Mouse (Mus musculus): ENCODE data around the gene Fam71f1. TPM values are rescaled to one million over a fixed set of nuclear protein-coding genes. Genes with fewer than 3 reads are reported as not detected.

Gene Fam71f1
- total RNA-seq (2014; rRNA removed; ENCODE audit: low replicate concordance) (not detected in 2 replicates), polyA plus RNA-seq (2015; fragmentation: Nextera tagmentation; extraction: Ambion mirVana) (0.07 TPM in 1 of 2 replicates, not detected in the other)

DNA sequence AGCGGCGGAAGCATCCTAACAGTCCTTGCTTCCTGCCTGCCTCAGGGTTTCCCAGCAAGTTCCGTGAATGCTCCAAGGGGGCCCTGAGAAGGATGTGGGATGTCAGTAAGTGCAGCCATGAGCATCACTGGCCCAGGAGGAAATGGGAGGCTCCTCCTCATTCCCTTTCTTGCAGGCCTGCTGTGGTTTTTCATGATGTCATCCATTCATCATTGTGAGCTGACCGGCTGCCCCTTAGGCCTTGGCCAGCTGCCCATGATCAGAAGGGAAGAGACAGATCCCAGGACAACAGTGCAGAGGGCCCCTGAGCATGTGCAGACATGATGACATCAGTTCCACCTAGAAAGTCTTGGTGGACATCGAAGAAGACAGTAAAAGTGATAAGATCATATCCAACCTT lies at the start of gene Fam71f1:
Gene Fam71f1, plus strand, starts transcription at position 262 of the 400 bp plus-strand sequence.
- TF ChIP-seq EP300 (IDR thresholded peaks at IDR 0.05; ENCODE audit: low read depth) (no peak), CTCF (IDR thresholded peaks at IDR 0.05; ENCODE audit: low read depth) (no peak)
- Histone ChIP-seq H3K9ac (replicated peaks; ENCODE audit: low read depth, low read length) (no peak within 1 kb of the TSS), H3K27ac (ENCODE audit: low read depth) (no peak within 1 kb of the TSS; the same call in 1 of the 2 replicates), H3K27me3 (ENCODE audit: control insufficient read depth, insufficient read depth, low read length) (no peaks in the 10 kb centered on the region), H3K4me1 (ENCODE audit: control insufficient read depth, insufficient read depth) (0 out of 2 replicates have a peak, but pooled peaks cover 6% of the 10 kb centered on the region), H3K4me3 (ENCODE audit: low read depth, low read length) (no peak within 1 kb of the TSS), H3K4me2 (ENCODE audit: low read depth, low read length) (no peak within 1 kb of the TSS), H3K36me3 (replicated peaks; ENCODE audit: control insufficient read depth, insufficient read depth, low read length) (no peaks in the 10 kb centered on the region), H3K9me3 (replicated peaks; ENCODE audit: control insufficient read depth, low read length) (no peaks in the 10 kb centered on the region)
- ATAC-seq (ENCODE audit: insufficient read depth, low read depth) (peak; percentile 86), DNase-seq (ENCODE audit: low spot score) (peak; percentile 68)
- WGBS = 27% methylated on average over 5 of the region's 5 CpGs

DNA sequence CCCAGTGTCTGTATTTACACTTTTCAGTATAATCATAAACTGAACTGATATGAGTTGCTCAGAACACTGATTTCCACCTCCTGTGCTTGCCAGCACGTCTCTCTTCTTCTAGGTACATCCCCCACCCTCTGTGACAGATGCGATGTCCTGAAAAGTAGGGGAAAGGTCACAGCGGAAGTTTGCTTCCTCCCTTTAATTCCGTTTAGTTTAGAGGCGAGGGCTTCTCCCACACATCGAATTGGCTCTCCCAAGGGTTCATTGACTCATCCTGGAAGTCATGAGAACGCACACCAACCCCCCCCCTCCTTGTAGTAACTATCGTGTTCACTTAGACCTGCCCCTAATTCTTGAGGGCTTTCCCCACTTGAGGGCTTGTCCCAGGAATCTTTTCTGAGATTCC lies 48.0 kb upstream of the Fam71f1 start:
- Histone ChIP-seq H3K27me3 (ENCODE audit: control insufficient read depth, insufficient read depth, low read length) (no peaks in the 10 kb centered on the region), H3K4me3 (ENCODE audit: low read depth, low read length) (peak overlapping the region; percentile 20), H3K4me1 (ENCODE audit: control insufficient read depth, insufficient read depth) (peaks cover 23% of the 10 kb centered on the region; the same call in 1 of the 2 replicates), H3K27ac (ENCODE audit: low read depth) (no peak overlapping the region), H3K9ac (replicated peaks; ENCODE audit: low read depth, low read length) (0 out of 2 replicates have a peak overlapping the region, but pooled peaks have one; percentile 5), H3K4me2 (ENCODE audit: low read depth, low read length) (peak overlapping the region; percentile 52), H3K36me3 (replicated peaks; ENCODE audit: control insufficient read depth, insufficient read depth, low read length) (peaks cover 14% of the 10 kb centered on the region; the same call in 1 of the 2 replicates), H3K9me3 (replicated peaks; ENCODE audit: control insufficient read depth, low read length) (no peaks in the 10 kb centered on the region)
- peak; percentile 60; the same call in 1 of the 2 replicates for TF ChIP-seq EP300 (IDR thresholded peaks at IDR 0.05; ENCODE audit: low read depth)
- TF ChIP-seq CTCF (IDR thresholded peaks at IDR 0.05; ENCODE audit: low read depth) = no peak
- WGBS = 4% methylated on average over 8 of the region's 8 CpGs
- peak; percentile 68 for DNase-seq (ENCODE audit: low spot score)
- ATAC-seq (ENCODE audit: insufficient read depth, low read depth) = no peak

DNA sequence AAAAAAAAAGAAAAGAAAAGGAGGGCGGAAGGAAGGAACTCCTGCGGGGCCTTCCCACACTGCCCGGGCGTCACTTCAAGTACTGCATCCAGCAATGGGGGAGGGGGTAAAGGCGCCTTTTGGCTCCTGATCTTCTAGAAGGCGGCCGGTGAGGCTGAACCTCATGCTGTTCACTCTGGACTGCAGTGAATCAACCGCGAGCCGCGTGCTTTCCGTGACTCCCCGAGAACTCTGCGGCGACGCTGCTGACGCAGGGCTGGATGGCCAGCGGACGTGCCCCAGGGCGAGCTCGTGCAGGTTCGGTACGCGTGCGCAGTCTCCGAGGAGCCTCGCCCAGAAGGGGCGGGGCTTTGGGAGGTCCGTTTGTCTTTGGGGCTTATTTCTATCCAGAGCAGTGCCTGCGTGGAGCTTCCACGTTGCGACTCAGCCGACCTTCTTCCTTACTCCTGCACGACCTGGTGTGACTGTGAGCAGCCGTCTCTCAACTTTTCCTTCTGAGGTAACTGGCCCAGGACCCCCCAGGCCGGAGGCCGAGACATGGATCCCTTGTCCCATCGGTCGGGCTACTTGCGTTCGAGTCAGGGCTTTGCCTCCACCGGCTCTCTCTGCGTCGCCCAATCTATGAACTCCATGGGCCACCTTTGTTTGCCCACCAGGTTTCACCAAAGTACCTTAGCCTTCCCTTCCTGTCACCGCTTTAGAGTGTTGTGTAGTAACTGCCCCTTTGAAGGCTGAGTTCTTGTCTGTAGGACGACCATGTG lies 46.4 kb upstream of the Fam71f1 start, which contains the start of gene Hilpda:
Gene Hilpda, plus strand, starts transcription at position 177 of the 761 bp plus-strand sequence.
- Histone ChIP-seq H3K9ac (replicated peaks; ENCODE audit: low read depth, low read length) (peak within 1 kb of the TSS; percentile 74), H3K36me3 (replicated peaks; ENCODE audit: control insufficient read depth, insufficient read depth, low read length) (peaks cover 14% of the 10 kb centered on the region; the same call in 1 of the 2 replicates), H3K27ac (ENCODE audit: low read depth) (peak within 1 kb of the TSS; percentile 87), H3K4me1 (ENCODE audit: control insufficient read depth, insufficient read depth) (peaks cover 23% of the 10 kb centered on the region; the same call in 1 of the 2 replicates), H3K27me3 (ENCODE audit: control insufficient read depth, insufficient read depth, low read length) (no peaks in the 10 kb centered on the region), H3K9me3 (replicated peaks; ENCODE audit: control insufficient read depth, low read length) (no peaks in the 10 kb centered on the region), H3K4me3 (ENCODE audit: low read depth, low read length) (peak within 1 kb of the TSS; percentile 66), H3K4me2 (ENCODE audit: low read depth, low read length) (peak within 1 kb of the TSS; percentile 68)
- DNase-seq (ENCODE audit: low spot score) (peak; percentile 92), ATAC-seq (ENCODE audit: insufficient read depth, low read depth) (peak; percentile 98)
- under 1% methylated on average over 46 of the region's 46 CpGs for WGBS
- TF ChIP-seq CTCF (IDR thresholded peaks at IDR 0.05; ENCODE audit: low read depth) (no peak), EP300 (IDR thresholded peaks at IDR 0.05; ENCODE audit: low read depth) (no peak)

DNA sequence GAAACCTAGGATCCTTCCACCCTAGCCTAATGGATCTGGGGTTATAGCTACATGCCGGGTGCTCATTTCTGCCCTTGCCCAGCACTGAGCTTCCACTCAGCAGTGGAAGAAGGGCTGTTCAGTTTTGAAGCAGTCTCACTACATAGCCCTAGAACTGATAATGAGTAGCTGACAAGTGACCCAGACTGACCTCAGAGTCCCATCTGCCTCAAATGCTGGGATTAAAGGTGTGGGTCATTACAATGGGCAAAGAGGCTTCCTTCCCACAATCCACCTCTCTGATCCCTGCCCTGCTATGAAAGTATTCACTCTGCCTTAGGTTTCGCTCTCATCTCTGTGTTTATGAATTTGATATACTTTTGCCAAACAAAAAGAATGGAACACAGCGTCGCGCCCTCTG lies 42.2 kb upstream of the Fam71f1 start:
- H3K9me3 ChIP-seq (replicated peaks; ENCODE audit: control insufficient read depth, low read length) = no peaks in the 10 kb centered on the region
- no peak overlapping the region for H3K27ac ChIP-seq (ENCODE audit: low read depth)
- peaks cover 14% of the 10 kb centered on the region; the same call in 1 of the 2 replicates for H3K36me3 ChIP-seq (replicated peaks; ENCODE audit: control insufficient read depth, insufficient read depth, low read length)
- H3K9ac ChIP-seq (replicated peaks; ENCODE audit: low read depth, low read length) = no peak overlapping the region
- 95% methylated on average over 5 of the region's 5 CpGs for WGBS
- no peaks in the 10 kb centered on the region for H3K27me3 ChIP-seq (ENCODE audit: control insufficient read depth, insufficient read depth, low read length)
- no peak overlapping the region for H3K4me3 ChIP-seq (ENCODE audit: low read depth, low read length)
- no peak for TF ChIP-seq EP300 (IDR thresholded peaks at IDR 0.05; ENCODE audit: low read depth)
- no peak for TF ChIP-seq CTCF (IDR thresholded peaks at IDR 0.05; ENCODE audit: low read depth)
- DNase-seq (ENCODE audit: low spot score) (no peak), ATAC-seq (ENCODE audit: insufficient read depth, low read depth) (no peak)
- H3K4me1 ChIP-seq (ENCODE audit: control insufficient read depth, insufficient read depth) = peaks cover 14% of the 10 kb centered on the region; the same call in 1 of the 2 replicates
- no peak overlapping the region for H3K4me2 ChIP-seq (ENCODE audit: low read depth, low read length)

DNA sequence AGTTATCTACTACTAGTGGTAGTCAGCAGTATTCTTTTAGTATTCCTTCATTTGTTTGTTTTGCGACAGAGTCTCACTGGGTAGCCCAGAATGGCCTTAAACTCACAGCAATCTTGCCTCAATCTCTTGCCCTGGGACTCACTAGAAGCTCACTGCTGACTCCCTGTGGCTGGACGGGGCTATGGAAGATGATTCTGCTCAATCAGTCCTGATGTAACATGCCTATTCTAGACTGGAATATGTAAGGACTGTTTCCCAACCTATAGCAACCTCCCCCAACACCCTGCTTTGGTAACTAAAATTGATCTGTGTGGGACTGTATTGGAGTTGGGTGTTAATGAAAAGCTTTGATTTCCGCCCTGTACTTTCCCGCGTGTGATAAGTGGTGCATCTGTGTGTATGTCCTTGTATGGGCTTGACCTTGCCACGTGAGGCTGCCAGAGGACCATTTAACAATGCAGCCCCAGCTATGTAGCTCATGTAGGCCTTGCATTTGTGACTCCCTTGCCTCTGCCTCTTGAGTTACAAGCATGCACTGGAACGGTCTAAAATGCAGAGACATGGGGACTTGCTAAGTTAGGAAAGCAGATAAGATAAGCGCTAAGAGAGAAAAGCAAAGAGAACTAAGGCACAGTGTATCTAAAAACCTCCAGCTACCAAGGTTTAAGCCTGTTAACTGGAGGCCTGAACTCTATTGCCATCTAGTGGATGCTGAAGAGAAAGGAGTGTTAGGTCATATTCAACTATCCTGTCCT lies 40.2 kb upstream of the Fam71f1 start:
- H3K36me3 ChIP-seq (replicated peaks; ENCODE audit: control insufficient read depth, insufficient read depth, low read length) = peaks cover 14% of the 10 kb centered on the region; the same call in 1 of the 2 replicates
- H3K27ac ChIP-seq (ENCODE audit: low read depth) = peak overlapping the region; percentile 54
- peak; percentile 85 for DNase-seq (ENCODE audit: low spot score)
- H3K4me2 ChIP-seq (ENCODE audit: low read depth, low read length) = no peak overlapping the region
- peak; percentile 85 for ATAC-seq (ENCODE audit: insufficient read depth, low read depth)
- no peaks in the 10 kb centered on the region for H3K9me3 ChIP-seq (replicated peaks; ENCODE audit: control insufficient read depth, low read length)
- H3K9ac ChIP-seq (replicated peaks; ENCODE audit: low read depth, low read length) = no peak overlapping the region
- H3K4me1 ChIP-seq (ENCODE audit: control insufficient read depth, insufficient read depth) = peaks cover 5% of the 10 kb centered on the region; the same call in 1 of the 2 replicates
- 10% methylated on average over 8 of the region's 8 CpGs for WGBS
- TF ChIP-seq EP300 (IDR thresholded peaks at IDR 0.05; ENCODE audit: low read depth) (no peak), CTCF (IDR thresholded peaks at IDR 0.05; ENCODE audit: low read depth) (peak; percentile 82)
- H3K27me3 ChIP-seq (ENCODE audit: control insufficient read depth, insufficient read depth, low read length) = no peaks in the 10 kb centered on the region
- no peak overlapping the region for H3K4me3 ChIP-seq (ENCODE audit: low read depth, low read length)

Measured in heart, postnatal 0 days (tissue).